ENCODE assay signal across 31 mouse cellular contexts in the genomic region with DNA sequence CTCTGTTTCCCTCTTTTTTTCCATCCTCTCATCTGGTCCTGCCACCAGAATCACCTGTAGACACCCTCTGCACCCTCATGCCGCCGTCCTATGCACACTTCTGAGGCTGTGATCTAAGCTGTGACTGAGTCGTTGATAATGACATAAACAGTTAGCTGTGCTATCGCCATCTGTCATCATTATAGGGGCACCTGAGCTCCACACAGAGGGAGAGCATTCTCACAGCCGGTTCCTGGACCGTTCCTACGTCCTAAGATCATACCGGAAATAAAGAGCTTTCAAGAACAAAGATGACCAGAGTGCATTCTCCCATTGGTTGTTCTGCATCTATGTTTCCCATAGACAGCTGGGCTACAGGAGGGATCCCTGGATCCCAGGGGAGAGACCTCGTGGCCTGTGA. TPM values are rescaled to one million over a fixed set of nuclear protein-coding genes. Genes with fewer than 3 reads are reported as not detected.
DNase-seq lines count a peak whose midpoint lies in the region; ATAC-seq and TF ChIP-seq lines count a peak whose summit lies in the region.
"Had no signal": no experiment of that assay in that cellular context is flagged by ENCODE, and none has a peak within 500 bp of the region (broad histone marks: within the 10 kb centered on the region; RNA-seq: fewer than 3 reads in every experiment).

No protein-coding gene starts in this region.

- no peak overlapping the region for H3K4me2 ChIP-seq in forebrain, embryonic 12.5 days
- no peak overlapping the region for H3K4me2 ChIP-seq in forebrain, postnatal 0 days (ENCODE audit: low read depth)
- no peak overlapping the region for H3K4me2 ChIP-seq in hindbrain, embryonic 12.5 days (replicated peaks)
- H3K4me2 ChIP-seq in hindbrain, embryonic 16.5 days (ENCODE audit: low read length): no peak overlapping the region
- no peak overlapping the region for H3K4me2 ChIP-seq in neural tube, embryonic 13.5 days
- no peak overlapping the region for H3K4me2 ChIP-seq in neural tube, embryonic 15.5 days
- H3K4me2 ChIP-seq: embryonic facial prominence, embryonic 13.5 days; heart, embryonic 13.5 days; liver, embryonic 12.5 days; midbrain, embryonic 12.5 days; stomach, embryonic 15.5 days had no signal

- no peak overlapping the region for H3K4me3 ChIP-seq in forebrain, embryonic 12.5 days (replicated peaks)
- no peak overlapping the region for H3K4me3 ChIP-seq in forebrain, postnatal 0 days (ENCODE audit: low read depth, low read length)
- no peak overlapping the region for H3K4me3 ChIP-seq in hindbrain, embryonic 12.5 days
- H3K4me3 ChIP-seq in hindbrain, embryonic 16.5 days (ENCODE audit: low read length): no peak overlapping the region
- H3K4me3 ChIP-seq in neural tube, embryonic 13.5 days: no peak overlapping the region
- no peak overlapping the region for H3K4me3 ChIP-seq in neural tube, embryonic 15.5 days (replicated peaks)
- H3K4me3 ChIP-seq: embryonic facial prominence, embryonic 13.5 days; heart, embryonic 13.5 days; layer of hippocampus, adult 2 months; liver, embryonic 12.5 days; midbrain, embryonic 12.5 days; myocyte; stomach, embryonic 15.5 days had no signal

- H3K27me3 ChIP-seq in forebrain, embryonic 12.5 days: 0 out of 2 replicates have a peak, but pooled peaks cover 3% of the 10 kb centered on the region
- no peaks in the 10 kb centered on the region for H3K27me3 ChIP-seq in forebrain, postnatal 0 days (ENCODE audit: insufficient read depth, low read length)
- H3K27me3 ChIP-seq in hindbrain, embryonic 12.5 days: peaks cover 2% of the 10 kb centered on the region; the same call in 1 of the 2 replicates
- H3K27me3 ChIP-seq in hindbrain, embryonic 16.5 days (replicated peaks; ENCODE audit: control insufficient read depth, insufficient read depth, low read length): no peaks in the 10 kb centered on the region
- H3K27me3 ChIP-seq in neural tube, embryonic 13.5 days: no peaks in the 10 kb centered on the region
- H3K27me3 ChIP-seq in neural tube, embryonic 15.5 days (replicated peaks): no peaks in the 10 kb centered on the region
- H3K27me3 ChIP-seq: embryonic facial prominence, embryonic 13.5 days; midbrain, embryonic 12.5 days; stomach, embryonic 15.5 days had no signal

- H3K9me3 ChIP-seq in forebrain, embryonic 12.5 days: no peaks in the 10 kb centered on the region
- H3K9me3 ChIP-seq in forebrain, postnatal 0 days (ENCODE audit: low read length): no peaks in the 10 kb centered on the region
- no peaks in the 10 kb centered on the region for H3K9me3 ChIP-seq in hindbrain, embryonic 12.5 days (replicated peaks)
- no peaks in the 10 kb centered on the region for H3K9me3 ChIP-seq in hindbrain, embryonic 16.5 days (ENCODE audit: control insufficient read depth, low read length)
- H3K9me3 ChIP-seq in neural tube, embryonic 13.5 days: no peaks in the 10 kb centered on the region
- H3K9me3 ChIP-seq in neural tube, embryonic 15.5 days (replicated peaks): no peaks in the 10 kb centered on the region
- H3K9me3 ChIP-seq: embryonic facial prominence, embryonic 13.5 days; heart, embryonic 13.5 days; liver, embryonic 12.5 days; midbrain, embryonic 12.5 days; stomach, embryonic 15.5 days had no signal

- peak; percentile 36; the same call in 1 of the 2 replicates for ATAC-seq in forebrain, embryonic 12.5 days (ENCODE audit: low FRiP score)
- ATAC-seq in forebrain, postnatal 0 days: no peak
- ATAC-seq in hindbrain, embryonic 12.5 days (ENCODE audit: low FRiP score): peak; percentile 41; the same call in 1 of the 2 replicates
- ATAC-seq in hindbrain, embryonic 16.5 days: no peak; the same call in 1 of the 2 replicates
- peak; percentile 13; the same call in 1 of the 2 replicates for ATAC-seq in neural tube, embryonic 13.5 days (ENCODE audit: low read depth)
- no peak for ATAC-seq in neural tube, embryonic 15.5 days (ENCODE audit: low FRiP score)
- ATAC-seq: liver, embryonic 12.5 days; liver, postnatal 0 days had no signal

- no peaks in the 10 kb centered on the region for H3K36me3 ChIP-seq in forebrain, embryonic 12.5 days (replicated peaks)
- no peaks in the 10 kb centered on the region for H3K36me3 ChIP-seq in forebrain, postnatal 0 days (ENCODE audit: insufficient read depth)
- H3K36me3 ChIP-seq in hindbrain, embryonic 12.5 days: no peaks in the 10 kb centered on the region
- no peaks in the 10 kb centered on the region for H3K36me3 ChIP-seq in hindbrain, embryonic 16.5 days (ENCODE audit: control insufficient read depth, insufficient read depth, low read length)
- H3K36me3 ChIP-seq in neural tube, embryonic 13.5 days: no peaks in the 10 kb centered on the region
- H3K36me3 ChIP-seq in neural tube, embryonic 15.5 days: no peaks in the 10 kb centered on the region
- H3K36me3 ChIP-seq: embryonic facial prominence, embryonic 13.5 days; heart, embryonic 13.5 days; liver, embryonic 12.5 days; midbrain, embryonic 12.5 days; stomach, embryonic 15.5 days had no signal

- no peak overlapping the region for H3K27ac ChIP-seq in forebrain, embryonic 12.5 days
- no peak overlapping the region for H3K27ac ChIP-seq in forebrain, postnatal 0 days (ENCODE audit: low read depth, low read length)
- H3K27ac ChIP-seq in hindbrain, embryonic 12.5 days: peak overlapping the region; percentile 40; the same call in 1 of the 2 replicates
- no peak overlapping the region for H3K27ac ChIP-seq in hindbrain, embryonic 16.5 days (ENCODE audit: low read depth, low read length)
- peak overlapping the region; percentile 52; the same call in 1 of the 2 replicates for H3K27ac ChIP-seq in neural tube, embryonic 13.5 days (replicated peaks)
- H3K27ac ChIP-seq in neural tube, embryonic 15.5 days (replicated peaks): no peak overlapping the region
- H3K27ac ChIP-seq: embryonic facial prominence, embryonic 13.5 days; heart, embryonic 13.5 days; layer of hippocampus, adult 2 months; liver, embryonic 12.5 days; midbrain, embryonic 12.5 days; stomach, embryonic 15.5 days had no signal

- no peak overlapping the region for H3K9ac ChIP-seq in forebrain, embryonic 12.5 days
- no peak overlapping the region for H3K9ac ChIP-seq in forebrain, postnatal 0 days
- no peak overlapping the region for H3K9ac ChIP-seq in hindbrain, embryonic 12.5 days
- H3K9ac ChIP-seq in hindbrain, embryonic 16.5 days (ENCODE audit: low read depth, low read length): no peak overlapping the region
- no peak overlapping the region for H3K9ac ChIP-seq in neural tube, embryonic 13.5 days
- no peak overlapping the region for H3K9ac ChIP-seq in neural tube, embryonic 15.5 days (replicated peaks)
- H3K9ac ChIP-seq: embryonic facial prominence, embryonic 13.5 days; heart, embryonic 13.5 days; liver, embryonic 12.5 days; liver, postnatal 0 days; midbrain, embryonic 12.5 days; stomach, embryonic 15.5 days had no signal

- DNase-seq in forebrain, postnatal 0 days: no peak
- no peak for DNase-seq in testis, postnatal 10 days (ENCODE audit: low spot score)
- DNase-seq: adrenal gland, postnatal 25 days; cerebellum, adult 8-10 months; gastrocnemius, postnatal 10 days; kidney, adult 18-20 months; kidney, postnatal 36 days; liver, postnatal 0 days; right cerebral cortex, postnatal 25 days; thymus, postnatal 14 days had no signal

- WGBS in forebrain, embryonic 12.5 days: 79% methylated on average over 9 of the region's 9 CpGs
- 64% methylated on average over 9 of the region's 9 CpGs for whole genome bisulfite sequencing in forebrain, postnatal 0 days
- WGBS in hindbrain, embryonic 12.5 days: 57% methylated on average over 9 of the region's 9 CpGs
- 41% methylated on average over 9 of the region's 9 CpGs for WGBS in hindbrain, embryonic 16.5 days
- WGBS in neural tube, embryonic 13.5 days: 48% methylated on average over 9 of the region's 9 CpGs
- WGBS in neural tube, embryonic 15.5 days: 39% methylated on average over 9 of the region's 9 CpGs

- no peak for TF ChIP-seq CTCF in forebrain, postnatal 0 days (IDR thresholded peaks at IDR 0.05; ENCODE audit: low read depth)

- peaks cover 24% of the 10 kb centered on the region for H3K4me1 ChIP-seq in forebrain, embryonic 12.5 days
- H3K4me1 ChIP-seq in forebrain, postnatal 0 days (ENCODE audit: insufficient read depth): 0 out of 2 replicates have a peak, but pooled peaks cover 2% of the 10 kb centered on the region
- peaks cover 43% of the 10 kb centered on the region for H3K4me1 ChIP-seq in hindbrain, embryonic 12.5 days
- peaks cover 17% of the 10 kb centered on the region for H3K4me1 ChIP-seq in hindbrain, embryonic 16.5 days (ENCODE audit: control insufficient read depth, insufficient read depth, low read depth, low read length)
- H3K4me1 ChIP-seq in neural tube, embryonic 13.5 days (replicated peaks): peaks cover 73% of the 10 kb centered on the region
- peaks cover 34% of the 10 kb centered on the region for H3K4me1 ChIP-seq in neural tube, embryonic 15.5 days
- H3K4me1 ChIP-seq: liver, embryonic 12.5 days; stomach, embryonic 15.5 days had no signal

RNA-seq across cellular contexts. Expression of gene Prmt8, which starts 28.6 kb away (rescaled TPM):
- polyA plus RNA-seq in forebrain, embryonic 12.5 days (2016; fragmentation: Nextera tagmentation; extraction: Ambion mirVana): 16.6 and 18.4 TPM in 2 replicates
- total RNA-seq in forebrain, postnatal 0 days (2014; rRNA removed): 29.9 and 32.7 TPM in 2 replicates
- 20.6 and 36.4 TPM in 2 replicates for polyA plus RNA-seq in forebrain, postnatal 0 days (2015; fragmentation: Nextera tagmentation; extraction: Ambion mirVana)
- polyA plus RNA-seq in hindbrain, embryonic 12.5 days (2016; fragmentation: Nextera tagmentation; extraction: Ambion mirVana): 38.0 and 39.9 TPM in 2 replicates
- 35.2 and 37.0 TPM in 2 replicates for polyA plus RNA-seq in hindbrain, embryonic 16.5 days (2015; fragmentation: Nextera tagmentation; extraction: Ambion mirVana)
- polyA plus RNA-seq in neural tube, embryonic 13.5 days (2015; fragmentation: Nextera tagmentation; extraction: Ambion mirVana): 39.9 and 40.9 TPM in 2 replicates
- polyA plus RNA-seq in neural tube, embryonic 15.5 days (2015; fragmentation: Nextera tagmentation; extraction: Ambion mirVana): 32.8 and 37.9 TPM in 2 replicates
- total RNA-seq: adrenal gland, adult 18-20 months; adrenal gland, postnatal 25 days; common myeloid progenitor, adult 5-6 weeks; heart, adult 8-10 months; heart, postnatal 10 days; hematopoietic stem cell, adult 5-6 weeks; megakaryocyte, adult 5-6 weeks; neutrophil, adult 5-6 weeks had no signal
- polyA plus RNA-seq: kidney, embryonic 16.5 days; liver, embryonic 12.5 days; liver, postnatal 0 days; lung, embryonic 16.5 days; myocyte had no signal

Comparison
In these comparisons a context has a peak if more than half of its experiments do, and no peak if none do; other contexts are left out.
1. ATAC-seq: peak in forebrain, embryonic 12.5 days (single experiment), hindbrain, embryonic 12.5 days (single experiment) and neural tube, embryonic 13.5 days (single experiment); none in forebrain, postnatal 0 days (single experiment), hindbrain, embryonic 16.5 days (single experiment) and neural tube, embryonic 15.5 days (single experiment).
2. H3K27ac ChIP-seq: peak in hindbrain, embryonic 12.5 days (single experiment) and neural tube, embryonic 13.5 days (single experiment); none in forebrain, embryonic 12.5 days (single experiment), forebrain, postnatal 0 days (single experiment), hindbrain, embryonic 16.5 days (single experiment) and neural tube, embryonic 15.5 days (single experiment).